Mouse (Mus musculus) midbrain, embryonic 16.5 days (tissue): ENCODE measurements around the gene Epha6. TPM values are rescaled to one million over a fixed set of nuclear protein-coding genes. Genes with fewer than 3 reads are reported as not detected.

Experiments used
- ATAC-seq: fragments of 200-750 bp; cut with Nextera tagmentation; 2 replicates; pipeline ENCODE4 v1.8.0; 2017; ENCODE audit warnings: moderate TSS enrichment
- H3K27ac ChIP-seq: fragments of 300-500 bp; sonication (generic); 2 replicates; pipeline ENCODE4 v1.5.1; 2014; ENCODE audit warnings: mild to moderate bottlenecking, low read length, mixed read lengths
- H3K27me3 ChIP-seq: fragments of 300-500 bp; sonication (generic); 2 replicates; pipeline ENCODE4 v1.6.1; 2014; ENCODE audit warnings: low read depth, low read length, mixed read lengths; ENCODE audit not compliant: control insufficient read depth, insufficient read depth
- H3K36me3 ChIP-seq: fragments of 300-500 bp; sonication (generic); 2 replicates; pipeline ENCODE4 v1.6.1; 2014; ENCODE audit warnings: mild to moderate bottlenecking, low read length, moderate library complexity, mixed read lengths; ENCODE audit not compliant: control insufficient read depth, insufficient read depth
- H3K4me1 ChIP-seq: fragments of 300-500 bp; sonication (generic); 2 replicates; pipeline ENCODE4 v1.6.1; 2014; ENCODE audit warnings: mild to moderate bottlenecking, low read length, mixed read lengths; ENCODE audit not compliant: control insufficient read depth, insufficient read depth
- H3K4me2 ChIP-seq: fragments of 300-500 bp; sonication (generic); 2 replicates; pipeline ENCODE4 v1.6.1; 2014; ENCODE audit warnings: mild to moderate bottlenecking, low read length, mixed read lengths
- H3K4me3 ChIP-seq: fragments of 300-500 bp; sonication (generic); 2 replicates; pipeline ENCODE4 v1.5.1; 2014; ENCODE audit warnings: low read depth, mild to moderate bottlenecking, low read length, moderate library complexity, mixed read lengths
- H3K9ac ChIP-seq: fragments of 300-500 bp; sonication (generic); 2 replicates; pipeline ENCODE4 v1.6.1; 2014; ENCODE audit warnings: low read depth, low read length, mixed read lengths
- H3K9me3 ChIP-seq: fragments of 300-500 bp; sonication (generic); replicated peaks from 2 replicates; pipeline ENCODE4 v1.6.1; 2014; ENCODE audit warnings: mild to moderate bottlenecking, low read length, mixed read lengths; ENCODE audit not compliant: control insufficient read depth, poor library complexity, severe bottlenecking
- WGBS: fragments of 180-500 bp; shearing (Covaris S2); extraction: QIAGEN DNeasy Blood & Tissue Kit; methylation state at CpG from one replicate; pipeline ENCODE4 v1.1.7; 2014; 5-methylcytosine and 5-hydroxymethylcytosine counted together
- polyA plus RNA-seq: library from polyadenylated mRNA; unstranded; fragments of >200 nt; fragmentation: Nextera tagmentation; extraction: Ambion mirVana; gene quantifications from 2 replicates; pipeline ENCODE4 v1.2.1, GENCODE M21; 2015

Epha6 gene
- polyA plus RNA-seq, 1 experiment from 2014 or later, result 6.4 TPM

DNA sequence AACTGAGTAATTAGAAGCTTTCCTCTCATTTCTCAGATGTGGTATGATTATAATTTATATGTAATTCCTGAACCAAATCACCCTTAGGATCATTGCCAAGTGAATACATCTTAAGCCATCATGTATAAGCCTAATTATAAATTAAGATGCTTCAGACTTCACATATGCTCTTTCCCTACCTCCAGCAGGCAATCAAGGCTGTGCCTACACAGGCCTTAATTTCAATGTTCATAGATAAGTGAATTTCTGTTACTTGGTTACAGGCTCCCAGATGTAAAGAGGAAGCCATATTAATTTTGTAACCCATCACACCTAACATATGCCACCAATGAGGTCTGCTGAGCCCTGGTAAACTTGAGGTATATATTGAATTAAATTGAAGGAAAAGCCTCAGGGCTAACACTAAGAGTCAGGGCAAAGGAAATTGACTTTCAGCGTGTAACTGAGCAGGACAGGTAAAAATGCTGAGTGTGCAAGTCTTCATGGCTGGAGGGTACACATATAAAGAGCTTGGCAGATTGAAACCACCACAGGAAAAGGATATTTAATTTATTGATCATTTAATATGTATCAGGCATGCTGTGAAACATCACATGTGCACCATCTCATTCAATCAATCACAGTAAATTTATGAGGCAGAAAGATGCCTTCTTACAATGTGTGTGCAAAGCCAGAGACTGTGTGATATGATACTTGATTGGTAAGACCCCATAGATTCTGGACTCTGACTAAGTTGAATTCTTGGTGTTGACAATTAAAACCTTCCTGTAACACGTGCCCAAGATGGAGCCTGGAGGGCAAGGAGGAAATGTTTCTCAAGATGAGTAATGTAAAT is 365.8 kb downstream of the Epha6 start:
- Histone ChIP-seq H3K27ac (no peak overlapping the region), H3K4me3 (no peak overlapping the region), H3K9me3 (no peaks in the 10 kb centered on the region), H3K4me2 (no peak overlapping the region), H3K27me3 (no peaks in the 10 kb centered on the region), H3K9ac (no peak overlapping the region), H3K36me3 (no peaks in the 10 kb centered on the region), H3K4me1 (no peaks in the 10 kb centered on the region)
- WGBS, result 71% methylated on average over 2 of the region's 2 CpGs
- ATAC-seq, result peak; percentile 42; the same call in 1 of the 2 replicates

DNA sequence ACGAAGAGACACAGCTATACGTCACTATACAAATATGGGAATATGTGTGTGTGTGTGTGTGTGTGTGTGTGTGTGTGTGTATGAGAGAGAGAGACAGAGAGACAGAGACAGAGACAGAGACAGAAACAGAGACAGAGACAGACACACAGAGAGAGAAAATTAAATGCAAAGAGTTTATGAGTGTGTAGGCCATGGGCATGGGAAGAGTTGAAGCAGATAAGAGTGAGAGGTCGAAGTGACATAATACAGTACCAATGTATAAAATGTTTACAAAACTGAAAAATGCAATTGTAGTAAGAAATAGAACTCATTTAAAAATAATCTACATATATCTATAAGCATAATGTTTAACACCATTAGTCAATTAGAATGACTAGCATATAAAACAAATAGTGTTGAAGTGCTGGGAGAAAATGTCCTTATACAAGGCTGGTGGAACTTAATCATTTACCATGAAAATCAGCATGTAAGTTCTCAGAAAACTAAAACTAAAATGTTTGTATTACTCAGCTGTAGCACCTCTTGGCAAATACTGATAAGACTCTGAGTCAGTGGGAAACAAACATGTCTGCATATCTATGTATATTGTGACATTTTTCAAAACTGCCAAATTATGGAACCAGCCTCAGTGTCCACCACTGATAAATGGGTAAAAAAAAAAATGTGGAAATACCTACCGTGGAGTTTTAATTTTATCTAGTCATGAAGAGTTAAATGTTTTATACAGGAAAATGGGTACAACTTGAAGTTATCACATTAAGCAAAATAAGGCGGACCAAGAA is 371.2 kb downstream of the Epha6 start:
- Histone ChIP-seq H3K27ac (no peak overlapping the region), H3K36me3 (no peaks in the 10 kb centered on the region), H3K9me3 (no peaks in the 10 kb centered on the region), H3K4me3 (no peak overlapping the region), H3K9ac (no peak overlapping the region), H3K4me1 (no peaks in the 10 kb centered on the region), H3K27me3 (no peaks in the 10 kb centered on the region), H3K4me2 (no peak overlapping the region)
- WGBS, result 94% methylated on average over 5 of the region's 5 CpGs
- no peak for ATAC-seq

DNA sequence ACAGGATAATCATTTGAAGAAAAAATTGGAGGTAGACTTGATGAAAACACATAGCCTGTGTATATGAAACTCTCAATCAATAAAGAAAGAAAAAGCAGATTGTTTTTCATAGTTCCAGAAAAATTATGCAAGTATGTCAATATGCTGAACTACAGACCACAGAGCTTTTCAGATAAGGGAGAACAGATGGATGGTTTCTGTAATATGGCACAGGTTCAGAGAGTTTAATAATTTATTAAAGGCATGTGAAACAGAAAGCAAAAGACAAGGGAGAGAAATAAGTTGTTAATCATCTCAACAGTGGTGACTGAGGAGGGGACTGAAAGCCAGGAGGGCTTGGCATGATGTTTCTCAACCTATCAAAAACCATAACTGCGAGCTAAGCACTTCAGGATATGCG is 372.3 kb downstream of the Epha6 start:
- no peaks in the 10 kb centered on the region for H3K9me3 ChIP-seq
- H3K4me1 ChIP-seq, result no peaks in the 10 kb centered on the region
- H3K4me3 ChIP-seq, result no peak overlapping the region
- no peak overlapping the region for H3K9ac ChIP-seq
- no peaks in the 10 kb centered on the region for H3K36me3 ChIP-seq
- no peak overlapping the region for H3K27ac ChIP-seq
- H3K4me2 ChIP-seq, result no peak overlapping the region
- no peaks in the 10 kb centered on the region for H3K27me3 ChIP-seq
- WGBS, result 92% methylated on average over 2 of the region's 2 CpGs
- ATAC-seq, result no peak

DNA sequence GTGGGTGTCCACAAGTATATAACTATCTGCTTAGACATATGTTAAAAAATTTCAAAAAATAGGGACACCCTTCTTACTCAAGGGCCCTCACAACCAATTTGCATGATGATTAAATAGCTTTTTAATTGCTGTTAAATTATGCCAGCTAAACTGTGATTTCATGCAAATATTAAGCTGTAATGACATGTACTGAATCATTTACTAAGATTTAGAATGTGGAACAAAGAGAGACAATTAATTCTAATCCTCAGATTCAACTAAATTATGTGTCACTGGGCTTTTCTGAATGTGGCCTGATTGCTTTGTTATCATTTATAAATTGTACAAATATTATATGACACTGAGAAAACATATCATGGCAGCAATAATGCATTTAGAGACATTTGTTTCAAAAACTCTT is 396.2 kb downstream of the Epha6 start:
- Histone ChIP-seq H3K4me3 (no peak overlapping the region), H3K9ac (no peak overlapping the region), H3K4me1 (no peaks in the 10 kb centered on the region), H3K27me3 (no peaks in the 10 kb centered on the region), H3K27ac (no peak overlapping the region), H3K36me3 (no peaks in the 10 kb centered on the region), H3K9me3 (no peaks in the 10 kb centered on the region), H3K4me2 (no peak overlapping the region)
- no peak for ATAC-seq

DNA sequence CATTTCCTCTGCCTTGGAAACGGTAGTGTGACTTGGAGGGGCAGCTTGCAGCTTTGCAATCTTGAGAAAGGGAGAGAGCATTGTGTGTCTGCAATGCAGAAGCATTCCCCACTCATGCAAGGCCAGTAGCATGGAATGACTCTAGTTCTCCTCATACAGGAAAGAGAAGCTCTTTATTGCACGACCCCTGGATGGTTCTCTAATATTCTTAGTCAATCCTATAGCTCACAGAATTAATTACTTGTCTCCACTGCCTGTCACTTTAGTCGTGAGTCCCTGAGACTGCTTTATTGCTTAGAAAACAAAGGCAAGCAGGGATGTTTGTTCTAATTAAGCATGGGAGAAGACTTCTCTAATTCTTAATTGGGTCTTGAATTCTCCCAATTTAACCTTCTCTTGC is 429.8 kb downstream of the Epha6 start:
- ATAC-seq, result no peak
- no peak overlapping the region for H3K9ac ChIP-seq

DNA sequence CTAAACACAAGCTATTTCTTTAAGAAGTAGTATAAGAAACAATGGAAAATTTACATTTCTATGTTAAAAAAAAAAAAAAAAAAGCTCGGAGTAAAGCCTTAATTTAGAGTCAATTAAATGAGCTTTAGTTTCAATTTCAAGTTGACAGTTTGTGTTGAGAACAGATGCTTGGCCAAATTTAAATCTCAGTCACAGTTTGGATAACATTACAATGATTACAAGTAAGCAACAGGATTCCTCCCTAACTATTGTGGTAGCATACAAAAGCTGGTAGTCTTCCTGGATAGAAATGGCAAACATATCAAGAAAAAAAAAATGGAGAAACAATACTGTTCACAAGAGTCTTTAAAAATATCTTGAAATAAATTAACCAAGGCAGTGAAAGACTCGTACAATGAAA is 452.9 kb downstream of the Epha6 start:
- no peaks in the 10 kb centered on the region for H3K9me3 ChIP-seq
- no peaks in the 10 kb centered on the region for H3K36me3 ChIP-seq
- no peak overlapping the region for H3K27ac ChIP-seq
- no peak for ATAC-seq
- H3K4me1 ChIP-seq, result no peaks in the 10 kb centered on the region
- H3K4me3 ChIP-seq, result no peak overlapping the region
- no peak overlapping the region for H3K4me2 ChIP-seq
- no peaks in the 10 kb centered on the region for H3K27me3 ChIP-seq
- no peak overlapping the region for H3K9ac ChIP-seq
- WGBS, result 74% methylated on average over 2 of the region's 2 CpGs

More for the DNA sequence above, 429.8 kb downstream of the Epha6 start:
- Histone ChIP-seq H3K4me1 (no peaks in the 10 kb centered on the region), H3K27me3 (no peaks in the 10 kb centered on the region), H3K4me3 (no peak overlapping the region), H3K36me3 (no peaks in the 10 kb centered on the region), H3K9me3 (no peaks in the 10 kb centered on the region), H3K4me2 (no peak overlapping the region), H3K27ac (no peak overlapping the region)
- WGBS, result 15% methylated on average over 3 of the region's 3 CpGs

DNA sequence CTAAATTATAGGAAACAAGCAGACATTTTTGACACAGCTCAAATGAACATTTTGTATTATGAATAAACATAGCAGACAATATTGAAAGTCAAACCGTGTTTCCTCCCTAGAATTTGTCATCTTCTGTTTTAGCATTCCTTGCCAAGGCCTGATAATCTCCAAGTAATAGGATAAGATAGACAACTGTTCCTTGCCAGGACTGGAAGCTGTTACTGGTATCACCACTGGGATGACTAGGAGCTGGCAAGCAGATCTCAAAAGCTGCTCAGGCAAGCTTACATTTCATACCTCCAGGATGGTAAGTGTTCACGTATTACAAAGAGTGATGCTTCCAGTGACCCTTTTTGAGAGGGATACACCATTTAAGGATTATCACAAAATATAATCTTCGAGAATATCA is 461.0 kb downstream of the Epha6 start:
- no peak overlapping the region for H3K4me2 ChIP-seq
- H3K9ac ChIP-seq, result no peak overlapping the region
- no peak overlapping the region for H3K4me3 ChIP-seq
- WGBS, result 76% methylated on average over 3 of the region's 3 CpGs
- ATAC-seq, result no peak
- H3K27ac ChIP-seq, result no peak overlapping the region
- no peaks in the 10 kb centered on the region for H3K27me3 ChIP-seq
- no peaks in the 10 kb centered on the region for H3K4me1 ChIP-seq
- H3K9me3 ChIP-seq, result no peaks in the 10 kb centered on the region
- no peaks in the 10 kb centered on the region for H3K36me3 ChIP-seq

DNA sequence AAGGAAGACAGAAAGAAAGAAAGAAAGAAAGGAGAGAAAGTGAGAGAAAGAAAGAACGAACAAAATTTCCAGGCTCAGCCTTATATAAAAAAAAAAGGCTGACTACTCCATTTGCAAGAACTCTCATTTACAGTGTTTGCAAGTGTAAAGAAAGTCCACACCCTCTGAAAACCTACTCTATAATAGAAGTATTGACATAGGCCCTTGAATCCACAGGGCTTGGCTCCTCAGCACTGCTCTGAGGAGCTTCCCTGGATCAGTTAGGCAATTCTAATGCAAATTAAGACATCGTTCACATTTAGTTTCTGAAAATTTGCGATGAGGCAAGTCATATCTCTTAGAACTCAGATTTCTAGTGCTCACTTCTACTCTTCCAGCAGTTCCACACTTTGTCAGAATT is 483.9 kb downstream of the Epha6 start:
- WGBS, result 65% methylated on average over 3 of the region's 3 CpGs
- no peak overlapping the region for H3K4me3 ChIP-seq
- H3K9ac ChIP-seq, result no peak overlapping the region
- H3K4me1 ChIP-seq, result no peaks in the 10 kb centered on the region
- no peak for ATAC-seq
- no peaks in the 10 kb centered on the region for H3K9me3 ChIP-seq
- no peaks in the 10 kb centered on the region for H3K36me3 ChIP-seq
- no peaks in the 10 kb centered on the region for H3K27me3 ChIP-seq
- H3K4me2 ChIP-seq, result no peak overlapping the region
- no peak overlapping the region for H3K27ac ChIP-seq

DNA sequence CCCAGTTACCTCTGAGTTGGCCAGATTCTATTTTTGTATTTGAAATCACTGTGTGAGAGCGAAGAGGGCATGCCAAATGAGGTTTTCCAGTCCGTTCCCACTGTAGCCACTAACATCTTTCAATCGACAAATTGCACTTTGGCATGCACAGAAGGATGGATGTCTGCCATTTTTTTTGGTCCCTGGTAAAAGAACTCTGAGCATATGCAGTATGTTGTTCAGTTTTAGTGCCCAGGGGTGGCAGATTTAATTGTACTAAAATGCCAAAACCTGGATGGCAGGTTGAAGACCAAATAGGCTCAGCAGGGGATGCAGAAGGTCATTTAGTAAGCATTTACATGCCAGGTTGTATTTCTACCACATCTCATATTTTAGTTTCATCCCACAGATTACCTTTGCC is 503.1 kb downstream of the Epha6 start:
- no peak for ATAC-seq
- H3K27ac ChIP-seq, result no peak overlapping the region
- WGBS, result 76% methylated on average over 3 of the region's 3 CpGs

More for the DNA sequence above, 503.1 kb downstream of the Epha6 start:
- H3K9me3 ChIP-seq, result no peaks in the 10 kb centered on the region; the same call in 1 of the 2 replicates
- no peaks in the 10 kb centered on the region for H3K36me3 ChIP-seq
- no peak overlapping the region for H3K4me3 ChIP-seq
- no peaks in the 10 kb centered on the region for H3K4me1 ChIP-seq
- H3K4me2 ChIP-seq, result no peak overlapping the region
- no peak overlapping the region for H3K9ac ChIP-seq
- H3K27me3 ChIP-seq, result no peaks in the 10 kb centered on the region
